Mouse (Mus musculus) liver, embryonic 16.5 days (tissue): Measurements from ENCODE around the gene Plcb4. TPM values are rescaled to one million over a fixed set of nuclear protein-coding genes. Genes with fewer than 3 reads are reported as not detected.
A peak's percentile ranks its signal among the peaks of the same experiment; 100 is the strongest.

Experiments used
- ATAC-seq: fragments of 200-750 bp; cut with Nextera tagmentation; 2 replicates; pipeline ENCODE4 v1.8.0; 2017; ENCODE audit warnings: low read depth, mild to moderate bottlenecking, moderate number of reproducible peaks, moderate library complexity
- H3K27ac ChIP-seq: fragments of 300-500 bp; sonication (generic); 2 replicates; pipeline ENCODE4 v1.5.1; 2014; ENCODE audit warnings: mild to moderate bottlenecking, low read length
- H3K27me3 ChIP-seq: fragments of 300-500 bp; sonication (generic); 2 replicates; pipeline ENCODE4 v1.6.1; 2014; ENCODE audit warnings: low read depth, low read length, mixed read lengths; ENCODE audit not compliant: control insufficient read depth, insufficient read depth
- H3K36me3 ChIP-seq: fragments of 300-500 bp; sonication (generic); 2 replicates; pipeline ENCODE4 v1.6.1; 2014; ENCODE audit warnings: mild to moderate bottlenecking; ENCODE audit not compliant: control insufficient read depth, insufficient read depth
- H3K4me1 ChIP-seq: fragments of 300-500 bp; sonication (generic); 2 replicates; pipeline ENCODE4 v1.6.1; 2014; ENCODE audit warnings: low read depth, low read length, mixed read lengths; ENCODE audit not compliant: control insufficient read depth
- H3K4me2 ChIP-seq: fragments of 300-500 bp; sonication (generic); 2 replicates; pipeline ENCODE4 v1.6.1; 2014; ENCODE audit warnings: low read depth, low read length, mixed read lengths
- H3K4me3 ChIP-seq: fragments of 300-500 bp; sonication (generic); 2 replicates; pipeline ENCODE4 v1.5.1; 2014; ENCODE audit warnings: low read depth, mild to moderate bottlenecking, low read length
- H3K9ac ChIP-seq: fragments of 300-500 bp; sonication (generic); 2 replicates; pipeline ENCODE4 v1.6.1; 2014; ENCODE audit warnings: low read depth, low read length
- H3K9me3 ChIP-seq: fragments of 300-500 bp; sonication (generic); replicated peaks from 2 replicates; pipeline ENCODE4 v1.6.1; 2016; ENCODE audit warnings: low read length; ENCODE audit not compliant: control insufficient read depth
- WGBS: fragments of 180-500 bp; shearing (Covaris S2); extraction: QIAGEN DNeasy Blood & Tissue Kit; methylation state at CpG from one replicate; pipeline ENCODE4 v1.1.7; 2014; ENCODE audit not compliant: insufficient replicate concordance; 5-methylcytosine and 5-hydroxymethylcytosine counted together
- polyA plus RNA-seq: library from polyadenylated mRNA; unstranded; fragments of >200 nt; fragmentation: Nextera tagmentation; extraction: Ambion mirVana; gene quantifications from 2 replicates; pipeline ENCODE4 v1.2.1, GENCODE M21; 2015

The Plcb4 gene
- polyA plus RNA-seq, 1 experiment from 2014 or later, result 2.3 TPM

GRCm38 (mm10) chr2:135773194-135773972, 114.6 kb downstream of the Plcb4 start:
- H3K4me2 ChIP-seq, result no peak overlapping the region
- H3K36me3 ChIP-seq, result no peaks in the 10 kb centered on the region
- no peak overlapping the region for H3K27ac ChIP-seq
- no peaks in the 10 kb centered on the region for H3K4me1 ChIP-seq
- H3K27me3 ChIP-seq, result no peaks in the 10 kb centered on the region
- WGBS, result 32% methylated on average over 10 of the region's 10 CpGs
- no peaks in the 10 kb centered on the region for H3K9me3 ChIP-seq
- 0 out of 2 replicates have a peak, but pooled peaks have one; percentile 9 for ATAC-seq
- H3K4me3 ChIP-seq, result no peak overlapping the region
- no peak overlapping the region for H3K9ac ChIP-seq

- Histone ChIP-seq H3K9me3 (no peaks in the 10 kb centered on the region), H3K4me1 (no peaks in the 10 kb centered on the region), H3K4me2 (no peak overlapping the region), H3K36me3 (no peaks in the 10 kb centered on the region), H3K27me3 (no peaks in the 10 kb centered on the region), H3K9ac (no peak overlapping the region), H3K27ac (no peak overlapping the region), H3K4me3 (no peak overlapping the region)
- 36% methylated on average over 4 of the region's 4 CpGs for WGBS
- ATAC-seq, result no peak
Observed at GRCm38 (mm10) chr2:135775026-135775425, 116.2 kb downstream of the Plcb4 start.

- Histone ChIP-seq H3K36me3 (no peaks in the 10 kb centered on the region), H3K9ac (no peak overlapping the region), H3K27me3 (no peaks in the 10 kb centered on the region), H3K4me2 (no peak overlapping the region), H3K9me3 (no peaks in the 10 kb centered on the region), H3K4me1 (no peaks in the 10 kb centered on the region), H3K4me3 (no peak overlapping the region), H3K27ac (no peak overlapping the region)
- no peak for ATAC-seq
- 75% methylated on average over 4 of the region's 4 CpGs for WGBS
Observed at GRCm38 (mm10) chr2:135776131-135776775, 117.4 kb downstream of the Plcb4 start.

GRCm38 (mm10) chr2:135781391-135781790, 122.6 kb downstream of the Plcb4 start:
- Histone ChIP-seq H3K27me3 (no peaks in the 10 kb centered on the region), H3K36me3 (no peaks in the 10 kb centered on the region), H3K4me3 (no peak overlapping the region), H3K9ac (no peak overlapping the region), H3K9me3 (no peaks in the 10 kb centered on the region), H3K4me2 (no peak overlapping the region), H3K27ac (no peak overlapping the region), H3K4me1 (no peaks in the 10 kb centered on the region)
- ATAC-seq, result no peak
- WGBS, result 75% methylated on average over 6 of the region's 6 CpGs

- H3K4me1 ChIP-seq, result no peaks in the 10 kb centered on the region
- H3K27me3 ChIP-seq, result no peaks in the 10 kb centered on the region
- no peaks in the 10 kb centered on the region for H3K9me3 ChIP-seq
- H3K36me3 ChIP-seq, result no peaks in the 10 kb centered on the region
- no peak overlapping the region for H3K9ac ChIP-seq
- H3K27ac ChIP-seq, result no peak overlapping the region
- no peak overlapping the region for H3K4me3 ChIP-seq
- H3K4me2 ChIP-seq, result no peak overlapping the region
- ATAC-seq, result no peak
- WGBS, result 66% methylated on average over 6 of the region's 6 CpGs
Observed at GRCm38 (mm10) chr2:135787415-135787814, 128.6 kb downstream of the Plcb4 start.

- Histone ChIP-seq H3K27me3 (no peaks in the 10 kb centered on the region), H3K36me3 (no peaks in the 10 kb centered on the region), H3K9ac (no peak overlapping the region), H3K9me3 (no peaks in the 10 kb centered on the region), H3K4me2 (no peak overlapping the region), H3K4me1 (no peaks in the 10 kb centered on the region; the same call in 1 of the 2 replicates), H3K4me3 (no peak overlapping the region), H3K27ac (no peak overlapping the region)
- ATAC-seq, result no peak
- WGBS, result 75% methylated on average over 4 of the region's 4 CpGs
Observed at GRCm38 (mm10) chr2:135792907-135793306, 134.1 kb downstream of the Plcb4 start.

- Histone ChIP-seq H3K27me3 (no peaks in the 10 kb centered on the region), H3K9ac (no peak overlapping the region), H3K4me2 (no peak overlapping the region), H3K27ac (no peak overlapping the region), H3K9me3 (no peaks in the 10 kb centered on the region), H3K4me1 (no peaks in the 10 kb centered on the region; the same call in 1 of the 2 replicates), H3K36me3 (no peaks in the 10 kb centered on the region), H3K4me3 (no peak overlapping the region)
- WGBS, result 21% methylated on average over 5 of the region's 5 CpGs
- ATAC-seq, result no peak
Observed at GRCm38 (mm10) chr2:135796684-135797083, 137.9 kb downstream of the Plcb4 start.

GRCm38 (mm10) chr2:135797677-135798546, 139.1 kb downstream of the Plcb4 start:
- H3K27ac ChIP-seq, result peak overlapping the region; percentile 33; the same call in 1 of the 2 replicates
- H3K9me3 ChIP-seq, result no peaks in the 10 kb centered on the region
- no peaks in the 10 kb centered on the region for H3K36me3 ChIP-seq
- no peak overlapping the region for H3K9ac ChIP-seq
- no peaks in the 10 kb centered on the region for H3K27me3 ChIP-seq
- no peak overlapping the region for H3K4me3 ChIP-seq
- no peaks in the 10 kb centered on the region; the same call in 1 of the 2 replicates for H3K4me1 ChIP-seq
- ATAC-seq, result no peak
- no peak overlapping the region for H3K4me2 ChIP-seq
- WGBS, result 38% methylated on average over 5 of the region's 5 CpGs
